Mouse (Mus musculus): ENCODE data around the gene Sctr. TPM values are rescaled to one million over a fixed set of nuclear protein-coding genes. Genes with fewer than 3 reads are reported as not detected.

Gene Sctr
- polyA plus RNA-seq, 1 experiment from 2014 or later: not detected

Other genes starting within 250 kb of the Sctr start
- gene Ptpn4, start 169.3 kb upstream of the Sctr start, polyA plus RNA-seq (2015; fragmentation: Nextera tagmentation; extraction: Ambion mirVana): 4.8 and 5.0 TPM in 2 replicates
- 8.0 and 8.4 TPM in 2 replicates for gene Tmem177, start 93.7 kb upstream of the Sctr start, polyA plus RNA-seq (2015; fragmentation: Nextera tagmentation; extraction: Ambion mirVana)
- 0.16 and 0.25 TPM in 2 replicates for gene Cfap221, start 9.7 kb upstream of the Sctr start, polyA plus RNA-seq (2015; fragmentation: Nextera tagmentation; extraction: Ambion mirVana)
- gene Tmem37, start 67.2 kb downstream of the Sctr start, polyA plus RNA-seq (2015; fragmentation: Nextera tagmentation; extraction: Ambion mirVana): 10.2 and 10.4 TPM in 2 replicates
- gene Dbi, start 114.2 kb downstream of the Sctr start, polyA plus RNA-seq (2015; fragmentation: Nextera tagmentation; extraction: Ambion mirVana): 676 and 692 TPM in 2 replicates
- 8.1 and 11.7 TPM in 2 replicates for gene 3110009E18Rik, start 114.3 kb downstream of the Sctr start, polyA plus RNA-seq (2015; fragmentation: Nextera tagmentation; extraction: Ambion mirVana)